Mouse (Mus musculus) layer of hippocampus, adult 8-10 months (tissue): ENCODE measurements around the gene Mybpc3. TPM values are rescaled to one million over a fixed set of nuclear protein-coding genes. Genes with fewer than 3 reads are reported as not detected.
A peak's percentile ranks its signal among the peaks of the same experiment; 100 is the strongest.
"Not testable (repeated sequence)": the region's sequence is repeated elsewhere in the genome, so short reads cannot be mapped to it uniquely, and the experiment has no call there.

ENCODE experiments used
- DNase-seq, 2 experiments: peaks; one replicate each; pipeline ENCODE4 v3.0.0; 2022; ENCODE audit warnings: low spot score in 2 of 2
- total RNA-seq, 4 experiments: library from RNA; stranded (reverse); gene quantifications; 2 replicates each; pipeline ENCODE4 v1.2.4; 2022

Mybpc3 gene
- total RNA-seq, 4 experiments from 2014 or later, result 0.09 to 0.22 (median 0.16) TPM

DNA sequence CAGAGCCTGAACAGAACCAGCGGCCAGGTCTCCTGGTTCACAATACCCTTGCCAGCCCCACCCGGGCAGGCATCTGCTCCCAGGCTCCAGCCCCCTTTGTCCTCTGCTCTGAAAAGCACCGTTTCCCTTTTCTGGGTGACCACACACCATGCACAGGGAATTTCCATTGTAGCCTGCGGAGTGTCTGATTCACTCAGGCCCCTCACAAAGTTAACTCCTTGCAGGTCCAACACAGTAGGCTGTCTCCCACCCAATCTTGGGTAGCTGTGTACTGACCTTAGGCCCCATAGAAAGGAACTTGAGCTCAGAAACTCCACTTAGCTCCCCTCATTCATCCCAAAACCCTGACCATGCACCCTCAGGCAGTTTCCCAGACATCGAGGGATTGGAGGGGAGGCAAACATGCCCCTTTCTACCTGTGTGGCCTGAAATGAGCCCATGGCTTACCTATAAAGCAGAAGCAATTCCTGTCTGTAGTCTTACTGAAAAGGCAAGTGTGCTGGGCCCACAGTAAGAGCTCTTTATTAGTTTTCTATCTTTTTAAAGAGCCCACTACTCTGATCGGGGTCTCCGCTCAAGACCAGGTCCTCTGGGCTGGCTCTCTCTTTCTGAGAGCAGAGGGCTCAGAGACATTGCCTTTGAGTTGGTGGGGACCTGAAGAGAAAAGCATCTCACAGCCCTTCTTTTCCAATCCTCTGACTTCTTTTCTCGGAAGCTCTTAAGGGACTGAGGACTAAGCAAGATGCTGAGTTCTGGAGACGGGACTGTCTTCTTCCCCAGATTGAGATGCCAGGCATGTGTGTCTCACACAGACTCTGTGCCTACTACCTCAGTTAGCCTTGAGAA is 31.3 kb upstream of the Mybpc3 start:
- DNase-seq, result no peak

- DNase-seq, result no peak
Observed at GRCm38 (mm10) chr2:91087453-91087852, 30.5 kb upstream of the Mybpc3 start.

- DNase-seq, result no peak
Observed at GRCm38 (mm10) chr2:91088987-91089386, 29.0 kb upstream of the Mybpc3 start.

- DNase-seq, result no peak
Observed at GRCm38 (mm10) chr2:91090208-91090607, 27.7 kb upstream of the Mybpc3 start.

DNA sequence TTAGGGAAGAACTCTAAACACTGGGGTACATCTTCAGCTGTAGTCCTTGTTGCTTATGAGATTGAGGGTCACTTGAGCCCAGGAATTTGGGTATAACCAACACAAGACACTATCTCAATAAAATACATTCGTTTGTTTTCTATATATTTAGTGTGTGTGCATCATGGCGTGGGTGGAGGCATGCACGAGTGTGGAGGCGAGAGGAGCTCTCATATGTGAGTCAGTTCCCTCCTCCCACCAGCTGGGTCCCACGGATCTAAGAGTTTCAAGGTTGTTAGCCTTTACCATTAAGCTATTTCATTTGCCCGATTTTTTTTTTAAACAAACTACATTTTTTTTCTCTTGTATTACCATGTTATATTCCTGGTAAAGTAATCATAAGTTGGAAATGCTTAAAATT is 27.1 kb upstream of the Mybpc3 start:
- no peak for DNase-seq

DNA sequence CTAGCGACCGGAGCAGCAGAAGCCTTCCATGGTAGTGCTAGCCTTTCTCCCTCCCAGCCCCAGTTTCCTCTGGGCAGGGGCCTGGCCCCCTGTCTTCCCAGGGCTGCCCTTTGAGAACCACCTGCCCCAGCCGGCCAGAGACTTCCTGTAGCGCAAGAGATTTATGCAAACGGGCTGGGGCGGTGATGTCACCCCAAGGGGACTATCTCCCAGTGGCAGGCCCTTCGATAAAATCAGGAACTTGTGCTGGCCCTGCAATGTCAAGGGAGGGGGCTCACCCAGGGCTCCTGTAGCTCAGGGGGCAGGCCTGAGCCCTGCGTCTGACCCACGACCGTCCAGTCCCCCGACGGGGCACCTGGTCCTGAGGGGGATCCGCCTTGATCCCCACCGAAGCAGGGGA is 21.4 kb upstream of the Mybpc3 start:
- DNase-seq, result no peak

GRCm38 (mm10) chr2:91097015-91097414 is 20.9 kb upstream of the Mybpc3 start:
- no peak for DNase-seq

DNA sequence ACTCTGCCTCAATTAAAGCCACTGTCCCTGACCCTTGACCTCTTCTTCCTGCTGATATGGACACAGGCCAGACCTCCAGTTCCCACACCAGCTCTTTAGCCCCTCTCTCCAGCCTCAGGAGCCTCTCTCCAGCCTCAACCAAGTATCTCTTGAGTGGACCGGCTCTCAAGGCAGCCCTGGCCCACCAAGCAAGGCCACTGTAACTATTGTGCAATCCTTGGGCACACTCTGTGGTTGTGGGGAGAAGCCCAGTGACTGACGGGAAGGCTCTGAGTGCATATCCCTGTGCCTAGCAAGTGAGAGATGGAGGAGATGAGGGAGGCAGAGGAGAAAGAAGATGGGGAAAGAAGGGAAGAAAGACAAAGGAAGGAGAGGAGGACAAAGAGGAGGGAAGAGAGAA is 19.8 kb upstream of the Mybpc3 start:
- no peak for DNase-seq

DNA sequence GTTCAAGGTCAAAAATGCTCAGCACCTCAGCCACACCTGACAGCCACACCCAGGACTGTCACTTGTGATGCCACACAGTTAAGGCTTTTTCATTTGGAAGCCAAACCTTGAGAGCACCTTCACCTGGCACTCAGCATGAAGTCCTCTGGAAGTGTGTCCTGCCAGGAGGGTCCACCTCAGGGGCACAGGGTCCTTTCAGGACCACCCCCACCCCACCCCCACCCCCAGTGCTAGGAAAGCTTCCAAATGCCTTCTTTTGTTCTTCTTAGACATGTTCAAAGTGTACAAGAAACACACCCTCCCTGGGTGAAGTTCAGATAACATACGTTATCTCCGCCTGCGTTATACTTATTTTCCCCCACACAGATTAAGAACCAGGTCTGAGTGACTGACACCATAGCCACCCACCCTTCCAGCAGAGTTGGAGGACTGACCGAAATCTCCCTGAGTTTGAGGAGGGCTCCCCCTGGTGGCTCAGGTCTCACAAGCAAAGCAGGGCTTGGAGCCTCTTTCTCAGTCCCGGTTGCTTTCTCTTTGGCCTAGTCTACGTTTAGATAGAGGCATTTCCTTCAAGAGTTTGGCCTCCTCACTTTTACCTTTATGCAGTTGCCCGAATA is 16.7 kb upstream of the Mybpc3 start:
- peak; percentile 78 to 89 for DNase-seq

GRCm38 (mm10) chr2:91108156-91108555 is 9.8 kb upstream of the Mybpc3 start:
- DNase-seq, result no peak

GRCm38 (mm10) chr2:91109241-91109640 is 8.7 kb upstream of the Mybpc3 start:
- no peak for DNase-seq

DNA sequence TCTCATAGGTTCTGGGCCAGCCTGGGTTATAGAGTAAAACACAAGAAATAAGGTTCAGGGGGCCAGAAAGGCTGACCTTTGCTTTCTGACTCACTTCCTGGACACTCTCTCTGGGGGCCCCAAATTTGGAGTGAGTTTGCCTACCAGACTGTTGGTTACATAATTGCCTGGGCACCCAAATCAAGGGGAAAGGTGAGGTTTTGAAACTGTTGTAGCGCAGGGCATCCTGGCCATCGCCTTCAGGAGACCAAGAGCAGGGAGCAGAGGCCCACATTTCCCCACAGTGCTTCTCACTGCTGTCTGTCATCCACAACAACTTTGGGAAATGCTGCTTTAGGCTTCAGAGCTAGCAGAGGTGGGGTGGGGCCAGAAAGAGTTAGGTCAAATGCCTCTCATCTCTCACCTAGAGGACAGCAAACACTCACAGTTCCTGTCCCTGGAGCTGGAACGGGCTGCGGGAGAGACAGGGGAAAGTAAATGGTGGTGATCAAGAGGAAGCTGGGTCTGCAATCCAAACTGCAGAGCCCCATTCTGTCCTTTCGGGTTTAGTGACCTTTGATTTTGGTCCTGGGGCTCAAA is 8.0 kb upstream of the Mybpc3 start:
- DNase-seq, result no peak

DNA sequence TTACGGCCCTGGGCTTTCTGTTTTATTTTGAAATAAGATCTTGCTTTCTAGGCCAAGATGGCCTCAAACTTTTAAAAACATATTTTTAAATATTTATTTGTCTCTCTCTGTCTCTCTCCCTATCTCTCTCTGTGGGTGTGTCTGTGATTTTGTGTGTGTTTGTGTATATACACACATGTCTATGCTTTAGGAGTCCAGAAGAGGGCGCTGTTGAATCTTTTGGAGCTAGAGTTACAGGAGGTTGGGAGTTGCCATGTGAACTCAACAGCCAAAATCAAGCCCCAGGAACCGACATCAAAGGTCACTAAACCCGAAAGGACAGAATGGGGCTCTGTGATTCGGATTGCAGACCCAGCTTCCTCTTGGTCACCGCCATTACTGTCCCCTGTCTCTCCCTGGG is 7.5 kb upstream of the Mybpc3 start:
- no peak for DNase-seq

DNA sequence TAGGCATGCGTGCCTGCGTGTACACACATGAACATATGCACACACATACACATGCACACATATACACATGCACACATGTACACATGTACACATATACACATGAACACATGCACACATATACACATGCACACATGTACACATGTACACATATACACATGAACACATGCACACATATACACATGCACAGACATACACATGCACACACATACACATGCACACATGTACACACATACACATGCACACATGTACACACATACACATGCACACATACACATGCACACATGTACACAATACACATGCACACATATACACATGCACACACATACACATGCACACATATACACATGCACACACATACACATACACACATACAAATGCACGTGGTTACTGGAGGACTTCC is 6.1 kb upstream of the Mybpc3 start:
- DNase-seq, result not testable (repeated sequence)

GRCm38 (mm10) chr2:91112491-91112890 is 5.5 kb upstream of the Mybpc3 start:
- no peak for DNase-seq

- DNase-seq, result no peak
Observed at GRCm38 (mm10) chr2:91113334-91113733, 4.6 kb upstream of the Mybpc3 start.

- no peak for DNase-seq
Observed at GRCm38 (mm10) chr2:91113852-91114251, 4.1 kb upstream of the Mybpc3 start.

DNA sequence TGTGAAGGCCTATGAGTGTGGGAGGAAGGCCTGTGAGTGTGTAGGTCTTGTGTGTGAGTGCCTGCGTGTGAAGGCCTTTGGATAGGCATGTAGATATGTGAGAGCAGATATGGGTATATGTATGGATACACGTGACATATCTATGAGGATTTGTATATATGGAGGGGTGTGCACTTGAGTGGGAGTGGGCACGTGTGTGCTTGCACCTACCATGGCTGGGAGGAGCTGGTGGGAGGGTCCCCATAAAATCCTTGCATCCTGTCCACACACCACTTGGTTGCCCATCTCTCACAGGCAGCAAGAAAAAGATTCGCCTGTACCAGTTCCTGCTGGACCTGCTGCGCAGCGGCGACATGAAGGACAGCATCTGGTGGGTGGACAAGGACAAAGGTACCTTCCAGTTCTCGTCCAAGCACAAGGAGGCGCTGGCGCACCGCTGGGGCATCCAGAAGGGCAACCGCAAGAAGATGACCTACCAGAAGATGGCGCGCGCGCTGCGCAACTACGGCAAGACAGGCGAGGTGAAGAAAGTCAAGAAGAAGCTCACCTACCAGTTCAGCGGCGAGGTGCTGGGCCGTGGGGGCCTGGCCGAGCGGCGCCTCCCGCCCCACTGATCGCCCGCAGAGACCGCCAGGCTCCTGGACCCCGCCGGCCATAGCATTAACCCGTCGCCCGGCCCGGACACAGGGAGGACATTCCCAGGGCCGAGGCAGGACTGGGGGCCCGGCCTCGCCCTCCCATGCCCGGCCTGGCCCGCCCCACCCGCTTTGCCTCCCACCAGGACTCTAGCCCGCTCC is 3.0 kb upstream of the Mybpc3 start:
- peak; percentile 86 to 94 for DNase-seq

DNA sequence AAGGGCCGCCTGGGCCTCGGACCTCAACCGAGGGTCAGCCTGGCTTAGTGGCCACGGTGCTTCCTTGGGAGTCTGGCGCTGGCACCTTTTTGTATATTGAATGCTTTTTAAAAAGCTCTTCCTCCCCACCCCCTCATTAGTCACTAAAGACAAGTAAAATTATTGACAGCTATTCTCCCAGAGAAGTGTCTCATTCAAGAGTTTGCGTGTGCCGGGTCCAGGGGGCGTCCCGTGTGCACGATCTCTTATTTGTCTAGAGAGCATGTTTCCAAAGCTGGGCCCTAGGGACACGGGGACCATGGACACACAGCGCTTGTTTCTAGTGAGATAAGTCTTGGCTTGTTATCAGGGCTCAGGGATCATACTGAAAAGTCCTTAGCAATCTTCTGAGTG is 2.4 kb upstream of the Mybpc3 start:
- DNase-seq, result no peak

GRCm38 (mm10) chr2:91116842-91117241 is 1.1 kb upstream of the Mybpc3 start:
- DNase-seq, result no peak

- DNase-seq, result no peak
Observed at GRCm38 (mm10) chr2:91118647-91119046, 703 bp downstream of the Mybpc3 start.

DNA sequence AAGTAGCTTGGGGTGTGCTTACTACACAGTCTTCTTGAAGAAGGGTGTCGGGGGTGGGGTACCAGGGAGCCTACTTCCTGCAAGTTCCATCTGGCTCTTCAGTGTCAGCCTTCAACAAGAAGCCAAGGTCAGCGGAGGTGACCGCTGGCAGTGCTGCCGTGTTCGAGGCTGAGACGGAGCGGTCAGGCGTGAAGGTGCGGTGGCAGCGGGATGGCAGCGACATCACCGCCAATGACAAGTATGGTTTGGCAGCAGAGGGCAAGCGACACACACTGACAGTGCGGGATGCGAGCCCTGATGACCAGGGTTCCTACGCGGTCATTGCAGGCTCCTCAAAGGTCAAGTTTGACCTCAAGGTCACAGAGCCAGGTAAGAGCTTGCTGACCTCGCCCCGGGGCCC is 1.1 kb downstream of the Mybpc3 start:
- no peak for DNase-seq
